15 mouse cellular contexts compared by ENCODE assay signal in the genomic region with DNA sequence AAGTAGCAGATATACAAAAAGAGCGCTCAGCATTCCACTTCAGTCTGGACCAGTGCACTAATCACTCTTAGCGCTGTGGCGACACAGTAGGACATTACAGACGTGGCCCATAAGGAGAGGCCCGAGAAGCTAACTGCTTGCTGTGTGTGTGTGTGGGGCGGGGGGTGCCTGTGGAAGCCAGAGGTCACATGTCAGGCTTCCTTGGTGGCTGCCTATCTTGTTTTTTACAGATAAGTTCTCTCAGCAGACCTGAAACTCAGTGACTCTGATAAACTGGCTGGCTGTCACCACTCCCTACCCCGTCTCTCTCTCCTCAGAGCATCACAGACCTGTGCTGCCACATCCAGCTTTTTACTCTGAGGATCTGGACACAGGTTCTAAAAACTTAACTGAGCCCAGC. TPM values are rescaled to one million over a fixed set of nuclear protein-coding genes. Genes with fewer than 3 reads are reported as not detected.
DNase-seq lines count a peak whose midpoint lies in the region; ATAC-seq and TF ChIP-seq lines count a peak whose summit lies in the region.
"Had no signal": no experiment of that assay in that cellular context is flagged by ENCODE, and none has a peak within 500 bp of the region (broad histone marks: within the 10 kb centered on the region; RNA-seq: fewer than 3 reads in every experiment).

No protein-coding gene starts in this region.

- H3K27ac ChIP-seq in kidney, embryonic 15.5 days: no peak overlapping the region
- no peak overlapping the region for H3K27ac ChIP-seq in kidney, adult 2 months (ENCODE audit: insufficient read depth, low read depth, low read length)
- peak overlapping the region; percentile 96 for H3K27ac ChIP-seq in liver, embryonic 12.5 days
- no peak overlapping the region for H3K27ac ChIP-seq in forebrain, embryonic 10.5 days
- H3K27ac ChIP-seq: gastrocnemius, adult 2 months; layer of hippocampus, adult 2 months; midbrain, embryonic 12.5 days; neural tube, embryonic 13.5 days had no signal

- 0 out of 2 replicates have a peak, but pooled peaks cover 4% of the 10 kb centered on the region for H3K4me1 ChIP-seq in kidney, embryonic 15.5 days
- no peaks in the 10 kb centered on the region for H3K4me1 ChIP-seq in kidney, adult 2 months (ENCODE audit: control insufficient read depth, insufficient read depth, low read length)
- peaks cover 61% of the 10 kb centered on the region for H3K4me1 ChIP-seq in erythroblast, embryonic 14.5 days (ENCODE audit: control insufficient read depth)
- H3K4me1 ChIP-seq in liver, embryonic 12.5 days: peaks cover 58% of the 10 kb centered on the region
- peaks cover 2% of the 10 kb centered on the region; the same call in 1 of the 2 replicates for H3K4me1 ChIP-seq in forebrain, embryonic 10.5 days
- H3K4me1 ChIP-seq: midbrain, embryonic 12.5 days; neural tube, embryonic 13.5 days had no signal

- H3K27me3 ChIP-seq in kidney, embryonic 15.5 days: no peaks in the 10 kb centered on the region
- H3K27me3 ChIP-seq in kidney, adult 2 months (replicated peaks; ENCODE audit: control insufficient read depth, insufficient read depth, low read length): no peaks in the 10 kb centered on the region
- no peaks in the 10 kb centered on the region for H3K27me3 ChIP-seq in erythroblast, embryonic 14.5 days (ENCODE audit: control insufficient read depth)
- no peaks in the 10 kb centered on the region for H3K27me3 ChIP-seq in liver, embryonic 12.5 days (replicated peaks)
- peaks cover 11% of the 10 kb centered on the region; the same call in 1 of the 2 replicates for H3K27me3 ChIP-seq in forebrain, embryonic 10.5 days (ENCODE audit: poor library complexity, severe bottlenecking)
- H3K27me3 ChIP-seq: midbrain, embryonic 12.5 days; neural tube, embryonic 13.5 days had no signal

- TF ChIP-seq POLR2A in kidney, adult 2 months (IDR thresholded peaks at IDR 0.05; ENCODE audit: low read depth, low read length): no peak

- no peaks in the 10 kb centered on the region for H3K9me3 ChIP-seq in kidney, embryonic 15.5 days (replicated peaks)
- no peaks in the 10 kb centered on the region for H3K9me3 ChIP-seq in erythroblast, embryonic 14.5 days (ENCODE audit: control insufficient read depth, low read length)
- H3K9me3 ChIP-seq in liver, embryonic 12.5 days (replicated peaks): no peaks in the 10 kb centered on the region
- no peaks in the 10 kb centered on the region for H3K9me3 ChIP-seq in forebrain, embryonic 10.5 days
- H3K9me3 ChIP-seq: midbrain, embryonic 12.5 days; neural tube, embryonic 13.5 days had no signal

- 86% methylated on average over 7 of the region's 7 CpGs for WGBS in kidney, embryonic 15.5 days
- 87% methylated on average over 7 of the region's 7 CpGs for WGBS in kidney, adult 2 months
- 20% methylated on average over 7 of the region's 7 CpGs for WGBS in liver, embryonic 12.5 days (ENCODE audit: insufficient replicate concordance)
- WGBS in forebrain, embryonic 10.5 days: 86% methylated on average over 7 of the region's 7 CpGs

- no peak for TF ChIP-seq CTCF in kidney, adult 2 months (conservative IDR thresholded peaks at IDR 0.05; ENCODE audit: insufficient read depth, insufficient read length, low read depth, low read length)

- ATAC-seq in kidney, embryonic 15.5 days (replicated peaks; ENCODE audit: low FRiP score): peak; percentile 67; the same call in 1 of the 2 replicates
- peak; percentile 99 for ATAC-seq in liver, embryonic 12.5 days
- ATAC-seq: lung, postnatal 0 days had no signal

- no peak overlapping the region for H3K9ac ChIP-seq in kidney, embryonic 15.5 days
- peak overlapping the region; percentile 67 for H3K9ac ChIP-seq in liver, embryonic 12.5 days
- H3K9ac ChIP-seq: midbrain, embryonic 12.5 days; neural tube, embryonic 13.5 days had no signal

- no peak overlapping the region for H3K4me2 ChIP-seq in kidney, embryonic 15.5 days
- peak overlapping the region; percentile 61 for H3K4me2 ChIP-seq in liver, embryonic 12.5 days
- H3K4me2 ChIP-seq: midbrain, embryonic 12.5 days; neural tube, embryonic 13.5 days had no signal

- peaks cover 15% of the 10 kb centered on the region for H3K36me3 ChIP-seq in kidney, embryonic 15.5 days
- H3K36me3 ChIP-seq in kidney, adult 2 months (ENCODE audit: control insufficient read depth, insufficient read depth, low read length): no peaks in the 10 kb centered on the region
- H3K36me3 ChIP-seq in erythroblast, embryonic 14.5 days (ENCODE audit: control insufficient read depth): peaks cover 79% of the 10 kb centered on the region
- H3K36me3 ChIP-seq in liver, embryonic 12.5 days: peaks cover 52% of the 10 kb centered on the region
- peaks cover 20% of the 10 kb centered on the region for H3K36me3 ChIP-seq in forebrain, embryonic 10.5 days (replicated peaks)

- H3K4me3 ChIP-seq in kidney, embryonic 15.5 days (replicated peaks): no peak overlapping the region
- H3K4me3 ChIP-seq in kidney, adult 2 months (ENCODE audit: insufficient read depth, low read depth, low read length): no peak overlapping the region
- peak overlapping the region; percentile 47 for H3K4me3 ChIP-seq in erythroblast, embryonic 14.5 days (replicated peaks)
- H3K4me3 ChIP-seq in liver, embryonic 12.5 days: peak overlapping the region; percentile 35
- H3K4me3 ChIP-seq in forebrain, embryonic 10.5 days: no peak overlapping the region
- H3K4me3 ChIP-seq: gastrocnemius, adult 2 months; layer of hippocampus, adult 2 months; midbrain, embryonic 12.5 days; neural tube, embryonic 13.5 days had no signal

- no peak for DNase-seq in kidney, adult 2 months
- peak; percentile 64 to 72 for DNase-seq in spleen, postnatal 4 days (ENCODE audit: low spot score in 2 of 2)
- DNase-seq in layer of hippocampus, postnatal 14 days (ENCODE audit: low spot score in 2 of 2): no peak
- DNase-seq in thymus, postnatal 14 days: no peak
- no peak for DNase-seq in forebrain, embryonic 10.5 days (ENCODE audit: extremely low spot score, low spot score)
- DNase-seq: cerebellum, adult 9-11 months; gastrocnemius, adult 2 months; kidney, adult 9 months had no signal

RNA-seq across cellular contexts. Expression of a gene that starts 8.1 kb away (rescaled TPM):
- polyA plus RNA-seq in kidney, embryonic 15.5 days (2015; fragmentation: Nextera tagmentation; extraction: Ambion mirVana): 137 and 162 TPM in 2 replicates
- 41.2 and 52.0 TPM in 2 replicates for polyA plus RNA-seq in kidney, adult 2 months (2012; rRNA removed)
- 3.1 and 3.2 TPM in 2 replicates for polyA plus RNA-seq in erythroblast, embryonic 14.5 days (2012)
- 136 and 138 TPM in 2 replicates for polyA plus RNA-seq in liver, embryonic 12.5 days (2016; fragmentation: Nextera tagmentation; extraction: Ambion mirVana)
- 10 to 100 TPM; 35.4 to 36.6 TPM for total RNA-seq in layer of hippocampus, postnatal 14 days (2021)
- 174 and 175 TPM in 2 replicates for polyA plus RNA-seq in forebrain, embryonic 10.5 days (2016; fragmentation: Nextera tagmentation; extraction: Ambion mirVana)

RNA-seq across cellular contexts. Expression of a gene that starts 8.1 kb away (rescaled TPM):
- 11.7 and 13.7 TPM in 2 replicates for polyA plus RNA-seq in kidney, embryonic 15.5 days (2015; fragmentation: Nextera tagmentation; extraction: Ambion mirVana)
- 20.7 and 23.3 TPM in 2 replicates for polyA plus RNA-seq in kidney, adult 2 months (2012; rRNA removed)
- 0.78 and 0.79 TPM in 2 replicates for polyA plus RNA-seq in erythroblast, embryonic 14.5 days (2012)
- 19.1 and 20.2 TPM in 2 replicates for polyA plus RNA-seq in liver, embryonic 12.5 days (2016; fragmentation: Nextera tagmentation; extraction: Ambion mirVana)
- total RNA-seq in layer of hippocampus, postnatal 14 days (2021): 100 to 1,000 TPM in 1 of 2 experiments, 10 to 100 TPM in 1; 99.4 to 107 TPM
- polyA plus RNA-seq in forebrain, embryonic 10.5 days (2016; fragmentation: Nextera tagmentation; extraction: Ambion mirVana): 18.5 and 18.7 TPM in 2 replicates

RNA-seq across cellular contexts. Expression of a gene that starts 33.5 kb away (rescaled TPM):
- 29.8 and 29.9 TPM in 2 replicates for polyA plus RNA-seq in kidney, embryonic 15.5 days (2015; fragmentation: Nextera tagmentation; extraction: Ambion mirVana)
- polyA plus RNA-seq in kidney, adult 2 months (2012; rRNA removed): 10.0 and 12.4 TPM in 2 replicates
- polyA plus RNA-seq in erythroblast, embryonic 14.5 days (2012): 1.1 TPM in 2 replicates
- polyA plus RNA-seq in liver, embryonic 12.5 days (2016; fragmentation: Nextera tagmentation; extraction: Ambion mirVana): 12.4 and 13.7 TPM in 2 replicates
- 100 to 1,000 TPM; 114 to 128 TPM for total RNA-seq in layer of hippocampus, postnatal 14 days (2021)
- polyA plus RNA-seq in forebrain, embryonic 10.5 days (2016; fragmentation: Nextera tagmentation; extraction: Ambion mirVana): 34.2 and 37.2 TPM in 2 replicates

Comparison
In these comparisons a context has a peak if more than half of its experiments do, and no peak if none do; other contexts are left out.
1. H3K4me3 ChIP-seq: peak in erythroblast, embryonic 14.5 days (single experiment) and liver, embryonic 12.5 days (single experiment); none in kidney, embryonic 15.5 days (single experiment), kidney, adult 2 months (single experiment) and forebrain, embryonic 10.5 days (single experiment).
2. DNase-seq: peak in spleen, postnatal 4 days (2 of 2); none in kidney, adult 2 months (single experiment), layer of hippocampus, postnatal 14 days (0 of 2), thymus, postnatal 14 days (single experiment) and forebrain, embryonic 10.5 days (single experiment).
3. RNA of a gene that starts 8.1 kb away (polyA plus RNA-seq): 174 to 175 TPM in forebrain, embryonic 10.5 days, 137 to 162 TPM in kidney, embryonic 15.5 days, 136 to 138 TPM in liver, embryonic 12.5 days and 41.2 to 52.0 TPM in kidney, adult 2 months; 3.1 to 3.2 TPM in erythroblast, embryonic 14.5 days; every median in the first group is over 10 times any median in the second.